Mouse (Mus musculus) c-Kit-positive CD71-positive TER-119-negative erythroid progenitor cells, embryonic 14.5 days (primary cell): Measurements from ENCODE around the gene Serpina3b.
"Not testable (repeated sequence)": the region's sequence is repeated elsewhere in the genome, so short reads cannot be mapped to it uniquely, and the experiment has no call there.

ENCODE experiments used
- DNase-seq: peaks from one replicate; pipeline ENCODE4 v3.0.0-alpha.2; 2013; ENCODE audit warnings: low read depth

Serpina3b gene

DNA sequence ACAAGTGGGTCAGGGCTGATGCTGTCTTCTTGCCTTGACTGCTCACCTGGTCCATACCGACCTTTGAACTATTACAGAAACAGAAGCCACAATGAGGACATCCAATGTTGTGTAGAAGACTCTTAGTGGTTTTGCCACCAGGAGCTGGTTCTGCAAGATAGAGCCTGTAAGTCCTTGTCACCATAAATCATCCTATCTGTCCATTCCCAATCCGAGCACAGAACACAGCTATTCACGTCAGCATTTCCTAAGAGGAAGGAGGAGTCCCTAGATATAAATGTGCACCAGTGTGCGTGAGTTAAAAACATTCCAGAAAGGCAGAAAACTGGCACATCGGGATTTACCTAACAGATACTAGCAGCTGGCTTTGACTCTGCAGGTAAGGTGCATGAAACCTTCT, at the start of gene Serpina3b:
Serpina3b (plus strand) TSS at position 301 of the 400 bp plus-strand sequence.
- DNase-seq: no peak

DNA sequence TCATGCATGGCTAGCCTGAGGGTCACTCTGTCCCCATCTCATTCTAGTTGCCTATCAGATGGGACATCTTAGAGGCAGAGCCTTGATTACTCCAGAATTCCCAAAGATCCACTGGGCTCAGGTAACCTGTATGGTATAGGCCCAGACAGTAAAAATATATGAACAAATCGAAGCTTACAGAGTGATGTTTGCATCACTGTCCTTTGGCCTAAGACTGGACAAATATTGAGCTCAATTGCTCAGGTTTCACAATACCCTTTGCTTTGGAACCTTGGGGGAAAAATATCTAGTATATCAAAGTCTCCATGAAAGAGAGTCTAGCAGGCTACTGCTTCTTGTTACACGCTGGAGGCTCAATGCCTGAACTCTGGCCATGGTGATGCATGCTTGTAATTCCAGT, 37.7 kb upstream of the Serpina3b start:
- DNase-seq: no peak

GRCm38 (mm10) chr12:104091303-104091702, 36.5 kb upstream of the Serpina3b start:
- DNase-seq: no peak

- DNase-seq: no peak
Observed at GRCm38 (mm10) chr12:104100768-104101167, 27.0 kb upstream of the Serpina3b start, which contains the start of gene Serpina5. TSS of gene Serpina5 (plus strand) at chr12:104101113.

DNA sequence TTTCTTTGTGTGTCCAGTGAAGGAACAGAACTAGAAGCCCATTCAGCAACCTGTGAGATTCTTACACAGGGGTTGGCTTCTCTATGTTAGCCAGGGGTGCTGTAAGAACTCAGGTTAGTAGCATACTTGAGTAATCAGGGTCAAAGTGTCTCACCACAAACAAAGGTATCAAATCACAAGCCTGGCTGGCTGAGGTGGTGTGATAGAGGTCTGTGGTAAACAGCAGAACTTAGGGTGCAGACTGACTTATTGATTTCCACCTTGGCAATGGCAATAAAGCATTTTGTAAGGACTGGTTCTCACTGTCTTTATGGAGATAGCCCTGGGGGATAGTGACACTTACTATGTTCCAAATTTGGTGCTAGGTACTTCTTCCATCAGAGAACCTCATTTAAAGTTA, 21.9 kb upstream of the Serpina3b start:
- DNase-seq: no peak

- DNase-seq: no peak
Observed at GRCm38 (mm10) chr12:104106919-104107318, 20.9 kb upstream of the Serpina3b start.

DNA sequence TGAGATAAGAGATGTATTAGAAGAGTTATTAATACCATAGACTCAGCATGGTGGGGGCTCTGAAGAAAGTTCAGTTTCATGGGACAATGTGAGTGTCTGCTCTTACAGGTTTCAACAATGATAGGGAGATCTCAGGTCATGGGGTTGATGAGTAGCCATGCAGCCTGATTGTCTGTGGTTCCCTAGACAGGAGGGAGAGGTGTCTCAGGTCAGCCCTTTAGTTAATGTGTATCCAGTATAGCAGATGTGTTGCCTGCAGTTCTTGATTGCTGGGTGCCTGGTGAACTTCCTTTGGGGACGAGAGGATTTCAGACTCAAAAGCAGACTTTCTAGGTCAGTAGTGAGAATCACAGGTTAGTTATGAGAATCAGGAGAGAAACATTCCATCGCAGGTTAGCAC, 19.3 kb upstream of the Serpina3b start:
- DNase-seq: no peak

DNA sequence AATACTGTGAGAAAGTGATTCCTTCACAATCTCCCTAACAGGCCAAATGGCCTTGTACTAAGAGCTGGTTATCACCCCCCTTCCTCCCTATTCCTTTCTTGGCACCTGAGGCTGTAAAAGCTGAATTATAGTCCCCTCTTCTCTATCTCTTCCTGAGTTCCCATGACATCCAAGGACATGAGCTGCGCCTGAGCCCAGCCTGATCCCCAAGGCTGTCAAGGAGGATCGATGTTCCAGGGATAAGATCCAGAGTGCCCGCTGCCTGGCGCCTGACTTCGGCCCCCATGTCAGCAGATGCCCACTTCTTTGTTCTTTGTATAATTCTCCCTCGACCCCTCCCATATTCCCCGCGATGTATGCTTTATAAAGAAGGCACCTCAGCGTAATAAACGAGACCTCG, 15.5 kb upstream of the Serpina3b start, which contains the start of gene Serpina3a:
Serpina3a (plus strand) TSS at position 392 of the 400 bp plus-strand sequence.
- DNase-seq: not testable (repeated sequence)

- no peak for DNase-seq
Observed at GRCm38 (mm10) chr12:104114921-104115579, 12.7 kb upstream of the Serpina3b start.

DNA sequence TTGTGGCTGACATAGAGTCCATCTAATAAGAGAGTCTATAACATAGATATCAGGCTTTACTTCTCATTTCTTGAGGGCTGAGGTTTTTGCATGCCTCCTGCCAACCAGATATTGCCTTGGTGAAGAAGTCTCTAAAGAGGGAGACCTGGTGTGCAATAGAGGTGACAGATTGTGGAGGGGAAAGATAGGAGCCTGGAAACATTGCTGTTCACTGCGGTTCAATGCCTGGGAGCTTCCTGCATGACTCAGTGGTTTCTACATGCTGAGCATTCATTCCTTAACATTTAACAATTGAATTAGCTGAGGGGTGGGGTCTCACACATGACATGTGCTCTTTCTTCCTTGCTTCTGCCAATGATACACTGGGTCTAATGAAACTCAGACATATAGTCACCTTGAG, 4.7 kb upstream of the Serpina3b start:
- DNase-seq: no peak

DNA sequence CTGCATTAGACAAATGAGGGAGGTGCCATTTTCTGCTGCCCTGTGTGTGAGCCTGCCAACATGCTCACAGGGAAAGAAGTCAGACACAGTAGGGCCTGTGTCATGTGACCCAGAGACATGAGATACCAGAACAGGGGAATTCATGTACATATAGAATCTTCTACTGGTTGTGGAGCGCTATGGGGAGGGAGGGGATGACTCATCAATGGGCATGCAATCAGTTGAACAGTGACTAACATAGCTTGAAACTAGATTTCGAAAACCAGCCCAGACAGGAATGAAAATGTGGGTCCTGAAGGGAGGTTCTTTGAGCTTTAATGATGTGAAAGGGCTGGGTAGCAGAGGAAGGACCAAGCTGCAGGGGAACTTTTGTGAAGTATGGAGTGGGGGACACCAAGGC, 3.8 kb upstream of the Serpina3b start:
- DNase-seq: no peak

- DNase-seq: no peak
Observed at GRCm38 (mm10) chr12:104125021-104125560, 2.7 kb upstream of the Serpina3b start.

DNA sequence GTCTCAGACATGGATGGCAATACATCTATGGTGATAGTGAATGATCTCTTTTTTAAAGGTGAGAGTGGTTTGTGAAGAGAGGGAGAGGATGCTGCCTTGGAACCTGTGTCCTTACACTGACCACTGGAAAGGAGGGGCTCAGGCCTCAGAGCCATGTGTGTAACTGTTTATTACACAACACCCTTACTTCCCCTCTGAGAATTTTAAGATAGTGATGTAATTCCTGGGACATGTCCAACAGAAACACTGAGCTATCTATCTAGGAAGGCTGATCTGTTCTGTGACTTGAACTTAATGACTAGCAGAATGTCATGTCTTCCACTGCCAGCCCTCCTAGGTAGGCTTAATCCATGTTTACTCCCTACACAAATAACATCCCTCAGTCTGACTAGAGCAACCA, 3.2 kb downstream of the Serpina3b start:
- no peak for DNase-seq

GRCm38 (mm10) chr12:104138216-104138615, 10.4 kb downstream of the Serpina3b start:
- no peak for DNase-seq

DNA sequence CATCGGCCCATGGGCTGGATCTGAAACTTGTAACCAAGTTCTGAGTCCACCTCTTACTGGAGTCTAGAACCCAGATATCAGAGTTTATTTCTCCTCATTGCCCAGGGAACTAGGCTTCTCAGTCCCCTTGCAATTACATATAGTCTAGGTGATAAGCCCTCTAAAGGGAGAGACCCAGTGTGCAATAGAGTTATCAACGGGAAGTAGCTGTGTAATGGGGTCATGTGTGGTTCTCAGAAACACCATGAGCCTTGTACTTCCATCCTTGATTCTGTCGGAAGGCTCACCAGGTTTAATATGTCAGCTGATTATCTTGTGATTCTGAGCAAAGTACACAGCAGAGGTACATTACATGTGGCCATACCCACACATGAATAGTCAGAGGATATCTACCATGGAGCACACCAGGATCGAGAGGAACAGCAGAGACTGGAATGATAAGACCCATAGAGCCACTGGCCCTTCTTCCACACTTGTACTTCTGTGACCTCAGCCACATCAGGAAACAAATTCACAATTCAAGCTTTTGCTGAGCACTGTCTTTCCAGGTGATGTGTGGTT, 12.8 kb downstream of the Serpina3b start:
- DNase-seq: no peak

- no peak for DNase-seq
Observed at GRCm38 (mm10) chr12:104141506-104141905, 13.7 kb downstream of the Serpina3b start.

DNA sequence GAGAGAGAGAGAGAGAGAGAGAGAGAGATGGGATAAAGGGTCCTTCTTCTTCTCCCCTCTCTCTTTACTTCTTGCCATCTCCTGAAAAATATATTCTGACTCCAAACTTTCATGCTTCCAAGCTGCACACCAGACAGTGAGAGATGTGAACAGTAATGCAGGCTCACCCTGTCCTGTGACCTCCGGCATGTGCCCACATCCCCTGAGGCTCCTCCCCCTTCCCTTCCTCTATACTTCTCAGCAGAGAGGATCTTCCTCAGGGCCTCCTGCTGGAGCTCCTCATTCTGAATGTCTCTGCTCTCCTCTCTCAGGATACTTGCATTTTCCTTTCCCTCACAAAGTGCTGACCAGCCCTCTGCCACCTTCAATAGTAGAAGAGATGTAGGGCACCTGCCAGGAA, 14.6 kb downstream of the Serpina3b start:
- DNase-seq: no peak

DNA sequence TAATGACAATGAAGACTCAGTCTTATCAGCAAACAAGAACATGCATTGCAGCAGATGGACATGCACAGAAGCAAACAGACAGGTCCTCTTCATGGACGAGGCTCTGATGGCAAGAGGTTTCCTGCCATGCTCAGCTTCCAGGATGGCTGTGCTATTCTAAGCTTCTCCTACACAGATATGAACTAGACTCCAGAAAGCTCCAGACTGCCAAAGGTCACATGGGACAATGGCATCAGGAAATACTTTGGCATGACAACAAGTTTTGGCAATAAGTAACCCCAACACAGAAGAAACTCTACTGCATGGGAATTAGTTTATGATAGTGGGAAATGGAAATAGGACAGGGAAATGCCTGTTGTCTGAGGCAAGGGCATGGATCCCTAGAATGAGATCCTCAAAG, 15.5 kb downstream of the Serpina3b start:
- no peak for DNase-seq

- no peak for DNase-seq
Observed at GRCm38 (mm10) chr12:104145571-104145970, 17.8 kb downstream of the Serpina3b start.

DNA sequence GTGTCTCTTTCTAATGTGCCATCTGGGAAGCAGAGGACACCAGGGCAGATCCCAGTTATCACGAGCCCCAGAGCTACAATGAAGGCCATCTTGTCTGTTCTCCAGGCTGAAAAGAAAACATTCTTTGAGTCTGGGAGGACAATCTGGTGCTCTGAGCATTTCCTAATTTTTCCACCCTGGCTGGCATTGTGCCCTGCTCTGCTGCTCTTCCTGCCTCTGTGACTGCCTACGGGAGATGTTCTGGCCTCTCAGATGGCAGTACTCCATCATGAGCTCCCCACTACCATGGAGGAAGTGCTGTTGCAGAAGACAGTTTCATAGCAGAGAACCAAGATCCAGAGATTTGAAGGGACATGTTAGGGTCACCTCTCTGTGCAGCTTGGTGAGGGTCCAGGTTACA, 24.2 kb downstream of the Serpina3b start:
- no peak for DNase-seq

GRCm38 (mm10) chr12:104153041-104153645, 25.3 kb downstream of the Serpina3b start:
- no peak for DNase-seq

- DNase-seq: no peak
Observed at GRCm38 (mm10) chr12:104153656-104154055, 25.9 kb downstream of the Serpina3b start, which contains the start of gene Serpina3c. TSS of gene Serpina3c (minus strand) at chr12:104153870.

DNA sequence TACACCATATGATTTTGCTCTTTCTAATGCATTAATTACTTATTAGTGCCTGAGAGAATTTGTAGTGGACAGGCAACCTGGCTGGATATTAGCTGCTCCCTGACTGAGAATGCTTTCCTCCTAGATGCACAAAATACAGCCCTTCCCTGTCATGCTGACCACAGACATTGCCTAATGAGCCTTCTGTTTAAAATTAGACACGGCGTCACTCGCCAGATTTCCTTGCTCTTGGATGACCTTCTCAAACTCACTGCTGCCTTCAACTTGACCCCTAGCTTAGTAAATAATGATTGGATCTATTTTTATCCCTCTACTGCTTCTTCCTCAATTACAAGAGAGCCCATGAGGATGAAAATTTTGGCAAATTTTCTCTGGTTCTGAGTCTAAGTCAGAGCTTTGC, 47.0 kb downstream of the Serpina3b start:
- no peak for DNase-seq
